Mouse (Mus musculus): ENCODE results near the gene Ccdc186.

The Ccdc186 gene

DNA sequence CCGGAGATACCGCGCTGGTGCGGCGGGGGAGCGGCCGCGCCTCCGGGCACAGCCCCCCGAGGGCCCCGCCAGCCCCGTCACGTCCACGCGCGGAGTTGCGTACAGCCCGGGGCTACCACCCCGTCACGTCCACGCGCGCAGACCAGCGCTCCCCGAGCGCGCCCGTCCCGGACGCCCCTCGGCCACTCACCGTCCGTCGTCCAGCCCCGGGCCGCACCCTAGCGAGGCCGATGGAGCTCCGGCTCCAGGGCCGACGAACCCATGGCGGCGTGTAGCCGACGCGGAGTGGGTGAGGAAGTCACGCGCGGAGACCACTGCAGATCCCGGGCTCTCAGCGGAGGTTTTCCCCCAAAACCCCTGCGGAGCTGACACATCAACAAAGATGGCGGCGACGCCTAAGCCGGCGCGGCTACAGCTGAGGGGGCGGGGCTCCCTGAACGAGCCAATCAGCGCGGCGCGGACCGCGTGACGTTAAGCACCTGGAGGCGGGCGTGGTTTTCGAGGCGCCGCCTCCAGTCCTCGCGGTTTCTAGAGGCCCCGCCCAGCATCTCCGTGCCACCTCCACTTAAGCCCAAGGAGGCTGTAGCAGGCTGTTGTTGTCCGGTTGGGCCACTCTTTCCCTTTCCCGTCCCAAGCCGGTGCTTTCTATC, at the start of gene Ccdc186:
Ccdc186 (minus strand) TSS at position 393 of the 650 bp plus-strand sequence.
- peak; percentile 96 for DNase-seq (ENCODE audit: low read depth, low spot score)

DNA sequence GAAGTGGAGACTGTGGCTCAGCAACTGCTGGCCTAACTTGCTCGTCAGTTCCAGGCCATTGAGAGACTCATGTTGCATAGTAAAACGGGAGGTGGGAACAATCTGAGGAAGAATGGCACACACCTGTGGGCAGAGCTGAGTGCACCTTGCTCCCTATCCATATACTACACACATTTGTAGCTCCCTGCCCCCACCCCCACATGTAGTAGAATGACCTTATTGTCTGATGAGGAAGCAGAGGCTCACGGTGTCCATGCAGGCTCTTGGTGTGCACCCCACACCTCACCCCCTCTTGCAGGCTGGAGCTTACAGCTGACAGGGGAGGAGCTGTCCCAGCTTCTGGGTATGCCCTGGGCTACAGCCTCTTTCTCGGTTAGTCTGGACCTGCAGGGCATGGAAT, 45.7 kb upstream of the Ccdc186 start:
- no peak for DNase-seq (ENCODE audit: low read depth, low spot score)

DNA sequence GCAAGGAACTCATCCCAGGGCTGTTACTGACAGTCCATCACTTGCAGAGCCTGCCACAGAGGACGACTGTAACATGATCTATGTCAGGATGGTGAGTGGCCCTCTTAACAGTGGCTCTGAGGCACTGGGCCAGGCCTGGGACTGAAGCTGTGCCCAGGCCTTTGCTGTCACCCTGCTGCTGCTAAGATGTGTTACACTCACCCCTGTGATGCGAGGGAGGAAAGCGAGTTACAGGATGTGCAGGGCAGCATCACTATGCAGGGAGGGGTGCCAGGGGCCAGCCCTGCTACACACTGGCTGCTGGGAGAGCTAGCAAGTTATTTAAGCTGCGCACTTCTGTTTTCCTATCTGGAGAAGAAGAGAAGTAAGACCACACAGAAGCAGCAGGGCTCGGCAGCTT, 34.5 kb upstream of the Ccdc186 start:
- DNase-seq (ENCODE audit: low read depth, low spot score) = no peak

DNA sequence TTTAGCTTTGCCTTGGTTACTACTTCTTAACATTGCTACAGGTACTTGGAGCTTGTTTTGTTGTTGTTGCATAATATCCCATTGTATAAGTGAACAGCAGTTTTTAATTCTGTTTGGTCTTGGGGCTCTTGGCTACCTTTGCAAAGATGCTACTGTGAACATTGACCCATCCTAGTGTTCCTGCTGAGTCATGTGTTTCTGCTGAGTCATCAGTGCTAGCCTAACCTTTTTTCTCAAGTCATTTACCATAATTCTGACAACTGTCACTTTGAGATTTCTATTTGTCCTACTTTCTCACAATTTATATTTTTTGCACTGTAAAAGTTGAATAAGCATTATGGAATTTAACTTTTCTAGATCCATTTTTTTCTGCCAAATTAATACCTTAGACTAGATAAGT, 30.6 kb upstream of the Ccdc186 start:
- DNase-seq (ENCODE audit: low read depth, low spot score) = no peak

DNA sequence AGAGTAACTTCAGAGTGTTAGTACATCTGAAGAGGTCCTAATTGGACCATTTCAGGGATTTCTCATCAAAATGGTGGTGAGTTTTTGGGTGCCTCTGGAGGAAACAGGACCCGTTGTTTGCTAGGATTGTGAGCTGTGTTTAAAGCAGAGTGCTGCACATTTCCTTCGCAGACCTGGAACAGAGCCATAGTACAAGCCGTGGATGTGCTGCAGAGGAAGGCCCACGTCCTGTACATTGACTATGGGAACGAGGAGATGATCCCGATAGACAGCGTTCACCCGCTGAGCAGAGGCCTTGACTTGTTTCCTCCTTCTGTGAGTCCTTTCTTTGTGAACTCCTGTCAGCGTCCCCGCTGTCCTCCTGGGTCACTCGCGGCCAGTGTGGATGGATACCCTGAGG, 21.0 kb upstream of the Ccdc186 start:
- DNase-seq (ENCODE audit: low read depth, low spot score) = no peak

DNA sequence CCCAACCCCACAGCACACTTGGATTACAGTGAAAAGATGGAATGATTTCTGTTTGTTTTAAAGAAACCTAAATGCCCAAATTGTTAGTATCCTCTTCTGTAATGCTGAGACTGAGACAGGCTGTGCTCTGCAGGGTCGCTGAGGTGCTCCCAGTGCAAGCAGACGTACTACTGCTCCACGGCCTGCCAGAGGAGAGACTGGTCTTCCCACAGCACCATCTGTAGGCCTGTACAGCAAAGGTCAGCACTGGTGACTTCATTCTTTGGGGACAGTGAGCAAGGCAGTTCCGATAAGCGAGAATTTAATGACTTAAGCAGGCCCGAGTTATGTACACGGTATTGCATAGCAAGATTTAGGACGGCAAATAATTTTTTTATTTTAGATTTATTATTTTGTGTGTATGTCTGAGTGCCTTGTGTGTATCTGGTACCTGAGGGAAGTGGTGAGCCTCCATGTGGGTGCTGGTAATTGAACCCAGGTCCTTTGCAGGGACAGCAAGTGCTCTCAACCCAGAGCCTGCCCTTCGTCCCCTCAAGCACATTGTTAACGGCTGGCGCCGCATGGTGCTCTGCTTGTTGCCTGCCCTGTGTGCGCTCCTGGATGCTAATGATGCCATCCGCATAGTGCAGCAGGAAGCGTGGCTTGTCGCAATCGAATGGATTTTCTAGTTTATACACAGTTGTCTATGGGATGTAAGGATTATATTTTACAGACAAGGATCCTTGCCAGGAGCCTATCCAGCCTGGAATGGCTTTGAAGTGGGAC, 17.1 kb upstream of the Ccdc186 start:
- DNase-seq (ENCODE audit: low read depth, low spot score) = peak; percentile 65

DNA sequence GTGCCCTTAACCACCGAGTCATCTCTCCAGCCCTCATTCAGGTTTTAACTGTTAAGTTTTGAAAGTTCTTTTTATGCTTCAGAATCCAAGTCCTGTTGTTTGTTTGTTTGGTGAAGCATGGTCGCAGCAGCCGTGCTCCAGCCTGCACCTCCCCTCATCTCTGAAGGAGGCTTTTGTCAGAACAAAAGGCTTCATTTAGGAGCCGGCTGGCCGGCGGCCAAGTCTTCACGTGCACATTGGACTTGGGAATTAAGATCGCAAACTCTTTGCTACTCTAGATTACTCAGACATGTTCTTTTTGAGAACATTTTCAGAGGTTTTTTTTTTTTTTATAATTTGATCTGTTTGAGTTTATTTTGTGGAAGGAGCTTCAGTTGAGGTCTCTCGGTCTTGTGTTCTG, 13.3 kb upstream of the Ccdc186 start:
- DNase-seq (ENCODE audit: low read depth, low spot score) = peak; percentile 30

DNA sequence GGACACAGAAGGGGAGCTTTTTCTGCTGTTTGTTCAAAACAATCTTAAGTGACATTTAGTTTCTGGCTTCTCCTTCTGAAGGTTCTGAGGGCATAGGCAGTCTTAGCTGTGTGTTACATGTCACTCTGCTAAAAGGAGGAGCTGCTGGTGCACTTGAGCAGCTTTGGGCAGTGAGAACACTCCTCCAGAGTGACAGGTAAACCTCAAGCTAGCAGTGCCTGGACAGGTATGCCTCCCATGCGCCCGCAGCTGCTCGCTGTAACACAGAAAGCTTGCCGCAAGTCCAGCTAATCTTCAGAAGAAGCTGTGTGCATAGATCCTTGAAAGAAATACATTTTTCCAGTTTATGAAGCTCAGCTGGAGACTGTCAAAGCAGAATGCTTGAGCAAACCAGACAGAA, 8.2 kb upstream of the Ccdc186 start:
- DNase-seq (ENCODE audit: low read depth, low spot score) = no peak

DNA sequence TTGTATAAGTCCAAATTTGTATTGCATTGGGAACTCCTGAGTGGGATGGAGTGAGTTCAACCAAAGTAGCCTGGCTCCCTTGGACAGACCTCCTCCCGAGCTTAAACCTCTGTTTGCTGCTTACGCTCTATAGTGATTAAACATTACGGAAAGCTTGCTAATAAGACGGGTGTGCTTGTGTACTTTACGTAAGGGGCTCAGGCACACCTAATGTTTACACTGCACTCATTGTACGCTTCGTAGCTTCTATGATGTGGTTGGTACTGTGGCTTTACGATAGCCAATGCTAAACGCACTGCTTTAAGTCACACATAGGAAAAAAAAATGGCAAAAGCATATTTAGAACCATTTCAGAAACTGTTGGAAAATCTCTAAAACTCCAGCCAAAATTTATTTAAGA, 7.3 kb upstream of the Ccdc186 start:
- no peak for DNase-seq (ENCODE audit: low read depth, low spot score)

DNA sequence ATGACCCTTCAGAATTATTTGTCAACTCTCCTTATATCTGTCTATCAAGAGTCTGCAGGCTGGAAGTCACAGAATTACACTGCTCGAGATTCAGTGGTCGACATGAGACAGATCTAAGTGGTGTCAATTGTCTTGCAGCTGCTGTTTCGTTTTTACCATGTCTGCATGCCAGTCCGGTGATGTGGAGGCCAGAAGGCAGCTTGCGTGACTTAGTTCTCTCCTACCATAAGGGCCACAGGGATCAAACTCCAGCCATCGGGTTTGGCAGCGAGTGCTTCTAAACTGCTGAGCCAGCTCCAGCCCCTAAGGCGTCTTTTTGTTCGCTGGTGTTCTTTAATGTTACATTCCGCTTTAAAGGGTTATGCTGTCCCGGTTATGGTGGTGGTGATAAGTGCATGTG, 6.3 kb upstream of the Ccdc186 start:
- DNase-seq (ENCODE audit: low read depth, low spot score) = no peak

DNA sequence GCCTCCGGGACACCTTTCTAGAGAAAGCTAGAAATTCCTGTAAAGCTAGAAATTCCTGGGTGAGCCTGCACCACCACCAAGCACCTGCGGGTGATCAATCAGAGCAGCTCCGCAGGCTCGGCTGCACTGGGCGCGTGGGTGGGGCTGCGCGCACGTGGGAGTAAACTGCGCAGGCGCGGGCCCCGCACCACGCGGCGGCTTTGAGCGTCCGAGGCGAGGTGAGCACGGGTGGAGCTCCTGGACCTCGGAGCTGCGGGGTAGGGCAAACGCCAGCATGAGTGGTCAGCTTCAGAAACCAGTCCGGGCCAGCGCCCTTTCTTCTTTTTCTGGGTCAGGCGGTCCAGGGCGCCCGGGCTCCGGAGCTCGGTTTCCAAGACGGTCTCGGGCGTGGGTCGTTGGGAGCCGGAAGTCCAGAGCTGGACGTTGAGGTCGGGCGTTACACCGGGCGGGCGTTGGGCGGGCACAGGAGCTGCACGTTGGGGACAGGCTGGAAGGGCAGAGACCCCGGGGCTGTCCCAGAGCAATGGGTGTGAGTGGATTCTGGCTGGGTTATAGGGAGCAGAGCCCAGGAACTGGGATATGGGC, 4.1 kb upstream of the Ccdc186 start, which contains the start of gene Tdrd1:
Tdrd1 (plus strand) TSS at position 163 of the 585 bp plus-strand sequence.
- no peak for DNase-seq (ENCODE audit: low read depth, low spot score)

DNA sequence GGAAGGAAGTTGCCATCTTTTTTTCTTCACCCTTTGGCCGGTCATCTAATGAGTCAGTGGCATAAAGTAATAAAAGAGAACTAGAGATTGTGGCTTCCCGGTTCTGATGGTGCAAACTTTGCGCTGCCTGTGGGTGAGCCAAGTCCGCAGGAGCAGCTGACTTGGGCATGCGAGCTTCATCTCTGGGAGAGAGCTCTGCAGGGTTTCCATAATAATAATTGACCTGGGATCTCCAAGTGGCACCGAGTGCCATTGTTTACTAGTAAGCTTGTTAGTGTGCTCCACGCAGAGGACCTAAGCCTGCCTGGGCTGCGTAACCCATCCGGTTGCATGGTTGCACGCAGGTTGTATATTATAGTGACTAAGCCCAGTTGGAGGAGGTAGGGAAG, 452 bp upstream of the Ccdc186 start:
- DNase-seq (ENCODE audit: low read depth, low spot score) = no peak

DNA sequence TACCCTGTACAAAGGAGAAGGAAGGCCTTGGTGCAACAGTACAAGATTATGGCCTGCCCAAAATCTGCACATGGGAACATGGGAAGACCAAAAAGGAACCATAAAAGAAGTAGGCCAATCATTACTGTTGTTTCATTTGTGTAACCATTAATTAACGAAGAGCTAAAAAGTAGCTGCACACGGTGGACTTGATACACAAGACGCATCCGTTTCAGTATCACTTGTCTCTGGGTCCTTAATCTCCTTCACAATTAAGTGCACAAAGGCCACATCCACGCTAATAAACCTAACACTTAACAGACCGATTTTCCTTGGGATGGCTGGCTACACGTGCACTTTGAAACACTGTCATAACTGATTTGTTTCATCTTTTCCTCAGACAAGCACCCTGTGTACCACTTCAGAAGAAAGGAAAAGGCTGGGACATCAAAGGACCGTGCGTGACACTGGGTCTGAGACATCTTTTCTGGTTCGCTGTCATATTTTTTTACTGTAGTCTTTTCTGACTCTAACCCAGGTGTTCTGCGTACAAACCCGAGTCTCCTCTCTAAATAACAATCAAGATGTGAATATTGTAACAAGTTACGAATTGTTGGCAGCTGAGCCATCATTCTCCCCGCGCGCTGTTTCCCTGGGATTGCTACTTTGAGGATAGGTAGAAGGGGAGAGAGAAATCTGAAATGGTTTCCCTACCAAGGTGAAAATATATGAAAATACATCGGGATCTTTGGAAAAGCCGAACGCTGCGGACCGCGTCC, 771 bp downstream of the Ccdc186 start:
- DNase-seq (ENCODE audit: low read depth, low spot score) = no peak

DNA sequence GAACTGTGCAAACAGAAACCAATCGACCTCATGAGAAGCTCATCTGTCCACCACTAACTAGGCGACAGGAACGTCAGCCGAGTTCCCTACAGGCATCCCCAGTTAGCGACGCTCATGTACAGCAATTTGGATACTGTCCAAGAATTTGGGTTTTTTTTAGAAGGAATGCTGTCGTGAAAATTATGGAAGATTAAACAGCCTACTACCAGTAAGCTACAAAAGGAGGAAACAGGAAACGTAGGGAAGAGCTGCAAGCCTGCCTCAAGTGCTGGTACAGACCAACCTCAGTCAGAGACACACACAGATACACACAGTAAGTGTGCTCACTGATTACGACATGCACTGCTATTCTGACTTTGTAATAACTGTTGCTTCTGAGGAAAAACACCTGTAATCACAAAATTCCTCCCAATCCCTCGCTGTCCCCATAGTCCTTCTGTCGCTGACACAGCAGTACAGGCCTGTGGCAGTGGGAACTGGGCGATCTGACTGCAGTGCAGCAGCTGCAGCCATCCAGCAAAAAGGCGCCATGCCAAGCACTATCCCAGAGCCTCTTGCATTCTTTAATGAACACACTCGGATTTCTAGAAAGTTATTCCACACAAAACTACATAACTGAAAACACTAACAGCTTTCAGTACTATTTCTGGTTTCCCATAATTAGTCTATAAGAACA, 4.0 kb downstream of the Ccdc186 start:
- DNase-seq (ENCODE audit: low read depth, low spot score) = no peak

DNA sequence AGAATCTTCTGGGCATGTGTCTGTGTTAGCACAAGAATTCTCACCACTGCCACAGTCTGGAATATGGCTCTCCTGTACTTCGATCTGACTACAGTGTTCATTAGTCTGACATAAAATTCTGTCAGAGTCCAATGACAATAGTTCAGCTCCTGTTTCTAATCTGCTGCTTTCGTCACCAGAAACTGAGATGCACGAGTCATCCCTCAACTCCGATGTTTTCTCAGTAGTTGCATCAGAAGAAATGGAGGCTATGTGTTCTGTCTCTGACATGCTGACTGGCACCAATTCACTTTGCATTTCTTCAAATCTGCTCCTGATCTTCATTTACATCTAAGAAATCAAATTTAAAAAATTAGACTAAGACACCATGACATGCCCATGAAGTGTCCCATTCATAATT, 8.6 kb downstream of the Ccdc186 start:
- DNase-seq (ENCODE audit: low read depth, low spot score) = no peak

DNA sequence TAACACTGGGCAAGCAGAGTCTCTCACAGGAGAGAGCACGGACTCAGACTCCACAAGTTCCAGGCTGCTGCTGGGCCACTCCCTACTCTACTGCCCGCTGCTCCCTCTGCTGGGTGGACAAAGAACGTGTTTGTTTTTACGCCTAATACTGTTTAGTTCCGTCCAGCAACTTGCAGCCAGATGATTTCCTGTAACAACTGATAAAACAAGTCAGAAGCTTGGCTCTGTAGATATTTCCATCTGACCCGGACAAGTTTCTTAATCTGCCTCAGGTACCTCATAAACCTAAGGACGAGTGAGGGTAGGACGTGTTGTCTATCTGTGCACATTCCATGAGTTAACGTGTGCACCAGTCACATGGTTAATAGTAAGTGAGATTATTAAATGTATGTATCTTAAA, 10.4 kb downstream of the Ccdc186 start:
- peak; percentile 43 for DNase-seq (ENCODE audit: low read depth, low spot score)

DNA sequence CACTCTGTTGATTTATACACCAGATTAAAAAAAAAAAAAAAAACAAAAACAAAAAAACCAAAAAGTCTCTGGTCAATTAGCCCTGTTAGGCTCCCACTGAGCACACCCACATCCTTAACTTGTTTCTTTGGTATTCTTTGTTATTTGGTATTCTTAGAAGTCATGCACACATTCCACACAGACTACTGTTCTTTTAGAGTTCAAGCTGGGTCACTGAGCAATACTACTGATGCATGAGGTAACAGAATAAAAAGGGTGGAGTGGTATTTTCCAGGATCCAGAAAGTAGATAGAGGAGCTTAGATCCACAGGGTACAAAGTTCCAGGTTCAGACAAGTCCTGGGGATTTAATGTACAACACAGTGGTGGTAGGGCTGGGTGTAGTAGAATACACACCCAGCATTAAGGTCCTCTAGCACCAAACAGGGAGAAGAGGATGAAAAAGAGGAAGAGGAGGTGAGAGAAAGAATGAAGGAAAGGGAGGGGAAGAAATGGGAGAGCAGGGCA, 11.3 kb downstream of the Ccdc186 start:
- DNase-seq (ENCODE audit: low read depth, low spot score) = no peak

DNA sequence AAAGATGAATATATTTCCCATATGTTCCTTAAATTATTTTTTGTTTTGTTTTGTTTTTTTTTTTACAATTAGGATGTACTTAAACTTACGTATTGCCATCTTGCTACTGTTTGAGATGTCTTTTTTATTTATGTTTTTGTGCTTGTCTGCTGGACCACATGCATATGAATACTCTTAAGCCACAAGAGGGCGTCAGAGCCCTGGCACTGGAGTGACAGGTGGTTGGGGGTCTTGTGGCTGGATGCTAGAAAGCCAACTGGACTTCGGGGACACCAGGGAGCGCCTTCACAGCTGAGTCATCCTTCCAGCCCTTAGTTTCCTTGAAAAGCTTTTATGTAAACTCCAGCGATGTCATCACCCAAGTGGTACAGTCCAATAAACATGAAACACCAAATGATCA, 13.2 kb downstream of the Ccdc186 start:
- DNase-seq (ENCODE audit: low read depth, low spot score) = peak; percentile 31

DNA sequence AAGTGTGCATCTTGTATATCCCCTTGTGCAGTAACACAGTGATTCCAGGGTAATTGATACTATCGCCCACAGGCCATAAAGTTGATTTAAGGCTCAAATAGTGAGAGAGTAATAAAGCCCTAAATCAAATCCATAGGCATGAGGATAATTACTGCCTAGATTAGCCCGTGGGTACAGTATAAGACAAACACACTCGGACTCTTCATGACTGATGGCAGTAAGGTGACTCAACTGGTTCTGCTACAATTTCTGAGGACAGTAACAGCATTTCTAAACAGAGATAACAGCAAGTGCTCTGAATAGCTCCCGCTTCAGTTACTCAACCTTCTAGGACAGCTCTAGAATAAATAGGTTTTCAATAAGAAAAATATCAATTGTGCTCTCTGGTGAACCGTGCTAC, 14.9 kb downstream of the Ccdc186 start:
- DNase-seq (ENCODE audit: low read depth, low spot score) = peak; percentile 32

DNA sequence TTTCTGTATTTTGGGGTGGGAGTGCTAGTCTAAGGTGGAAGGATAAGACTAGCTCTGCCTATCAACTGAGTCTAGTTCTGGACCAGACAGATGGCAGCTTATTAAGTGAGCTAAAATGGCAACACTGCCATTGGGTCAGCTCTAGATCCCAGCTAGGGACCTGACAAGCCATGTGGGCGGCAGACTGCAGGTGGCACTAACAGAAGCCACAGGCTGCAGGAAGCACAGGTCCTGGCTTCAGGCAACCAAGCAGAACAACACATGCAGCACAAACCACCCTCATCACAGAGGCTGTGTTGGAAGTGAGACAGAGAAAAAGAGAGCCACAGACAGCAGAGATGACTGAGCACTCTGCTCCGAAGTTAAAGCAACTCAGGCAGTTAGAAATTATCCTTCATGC, 16.6 kb downstream of the Ccdc186 start:
- no peak for DNase-seq (ENCODE audit: low read depth, low spot score)

DNA sequence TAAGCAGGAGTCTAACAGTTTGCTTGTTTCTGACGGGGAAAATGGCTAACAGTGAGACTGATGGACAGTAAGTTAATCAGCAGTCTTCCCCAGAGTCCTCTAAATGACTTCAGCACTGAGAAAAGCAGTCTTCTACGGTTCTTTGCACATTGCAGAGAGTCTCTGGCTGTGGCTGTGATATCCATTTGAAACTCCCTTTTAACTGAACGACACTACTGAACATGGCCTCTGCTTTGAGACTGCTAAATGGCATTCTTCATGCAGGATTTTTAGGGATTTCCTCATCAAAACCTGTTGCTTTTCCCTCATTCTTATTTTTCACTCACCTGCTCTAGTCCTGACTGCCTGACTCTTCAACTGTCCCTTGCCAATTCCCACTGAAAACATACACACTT, 19.6 kb downstream of the Ccdc186 start:
- DNase-seq (ENCODE audit: low read depth, low spot score) = no peak
